ENCODE assay signal across 9 mouse cellular contexts in genomic region chr7:45335056-45335455, GRCm38 (mm10). TPM values are rescaled to one million over a fixed set of nuclear protein-coding genes. Genes with fewer than 3 reads are reported as not detected.
DNase-seq lines count a peak whose midpoint lies in the region; ATAC-seq and TF ChIP-seq lines count a peak whose summit lies in the region.
"Had no signal": no experiment of that assay in that cellular context is flagged by ENCODE, and none has a peak within 500 bp of the region (broad histone marks: within the 10 kb centered on the region; RNA-seq: fewer than 3 reads in every experiment).

TSS of gene Hrc (plus strand) at chr7:45335290.

- peaks cover 94% of the 10 kb centered on the region for H3K27me3 ChIP-seq in megakaryocyte, embryonic 14.5 days (replicated peaks)
- no peaks in the 10 kb centered on the region for H3K27me3 ChIP-seq in heart, adult 2 months (ENCODE audit: control insufficient read depth, insufficient read depth, low read length)
- H3K27me3 ChIP-seq in intestine, postnatal 0 days (replicated peaks; ENCODE audit: control insufficient read depth, insufficient read depth, low read length) = no peaks in the 10 kb centered on the region
- no peaks in the 10 kb centered on the region for H3K27me3 ChIP-seq in stomach, postnatal 0 days (ENCODE audit: control insufficient read depth, insufficient read depth, low read length)

- no peak for ATAC-seq in megakaryocyte, adult 5-6 weeks (ENCODE audit: poor library complexity, severe bottlenecking)
- ATAC-seq in intestine, postnatal 0 days = no peak
- ATAC-seq in stomach, postnatal 0 days (ENCODE audit: low FRiP score, low TSS enrichment) = no peak

- H3K9me3 ChIP-seq in megakaryocyte, embryonic 14.5 days = peaks cover 7% of the 10 kb centered on the region
- no peaks in the 10 kb centered on the region for H3K9me3 ChIP-seq in intestine, postnatal 0 days (ENCODE audit: control insufficient read depth)
- H3K9me3 ChIP-seq in stomach, postnatal 0 days (ENCODE audit: control insufficient read depth, low read length) = no peaks in the 10 kb centered on the region

- WGBS in heart, adult 2 months = 32% methylated on average over 5 of the region's 5 CpGs
- WGBS in intestine, postnatal 0 days = 42% methylated on average over 5 of the region's 5 CpGs
- 25% methylated on average over 5 of the region's 5 CpGs for WGBS in stomach, postnatal 0 days

- no peak for TF ChIP-seq EP300 in heart, adult 2 months (IDR thresholded peaks at IDR 0.05; ENCODE audit: insufficient read depth, low read depth, low read length)
- TF ChIP-seq EP300 in stomach, postnatal 0 days (optimal IDR thresholded peaks at IDR 0.05) = no peak

- no peaks in the 10 kb centered on the region for H3K79me2 ChIP-seq in heart, adult 2 months (replicated peaks; ENCODE audit: control insufficient read depth, insufficient read depth, low read length)

- peaks cover 68% of the 10 kb centered on the region for H3K4me1 ChIP-seq in megakaryocyte, embryonic 14.5 days
- H3K4me1 ChIP-seq in heart, adult 2 months (ENCODE audit: control insufficient read depth, insufficient read depth, low read length) = peaks cover 4% of the 10 kb centered on the region
- H3K4me1 ChIP-seq in intestine, postnatal 0 days (replicated peaks; ENCODE audit: control insufficient read depth, insufficient read depth, low read length) = peaks cover 23% of the 10 kb centered on the region
- peaks cover 17% of the 10 kb centered on the region for H3K4me1 ChIP-seq in stomach, postnatal 0 days (replicated peaks; ENCODE audit: control insufficient read depth, insufficient read depth)

- peak within 1 kb of the TSS; percentile 87 for H3K27ac ChIP-seq in heart, adult 2 months
- no peak within 1 kb of the TSS; the same call in 1 of the 2 replicates for H3K27ac ChIP-seq in intestine, postnatal 0 days (ENCODE audit: low read depth, low read length)
- peak within 1 kb of the TSS; percentile 35; the same call in 1 of the 2 replicates for H3K27ac ChIP-seq in stomach, postnatal 0 days (replicated peaks)

- H3K4me2 ChIP-seq in intestine, postnatal 0 days (replicated peaks; ENCODE audit: low read depth) = peak within 1 kb of the TSS; percentile 79
- H3K4me2 ChIP-seq in stomach, postnatal 0 days (replicated peaks; ENCODE audit: low read depth) = peak within 1 kb of the TSS; percentile 84

- intact Hi-C loops in heart, adult 2 months (cut with DNase I) = loop anchor here (2.0 kb wide), 1 partner anchor 34 kb away; no protein-coding TSS in a partner anchor

- H3K36me3 ChIP-seq in megakaryocyte, embryonic 14.5 days (replicated peaks; ENCODE audit: low read length) = no peaks in the 10 kb centered on the region
- H3K36me3 ChIP-seq in heart, adult 2 months (ENCODE audit: control insufficient read depth, insufficient read depth, low read length) = no peaks in the 10 kb centered on the region
- H3K36me3 ChIP-seq in intestine, postnatal 0 days (ENCODE audit: control insufficient read depth, insufficient read depth) = peaks cover 7% of the 10 kb centered on the region; the same call in 1 of the 2 replicates
- H3K36me3 ChIP-seq in stomach, postnatal 0 days (ENCODE audit: control insufficient read depth, insufficient read depth, low read length) = no peaks in the 10 kb centered on the region

- H3K9ac ChIP-seq in heart, adult 2 months (ENCODE audit: low read depth, low read length) = peak within 1 kb of the TSS; percentile 49
- H3K9ac ChIP-seq in intestine, postnatal 0 days (ENCODE audit: low read depth, low read length) = no peak within 1 kb of the TSS
- H3K9ac ChIP-seq in stomach, postnatal 0 days (ENCODE audit: low read length) = no peak within 1 kb of the TSS; the same call in 1 of the 2 replicates

- DNase-seq in heart, adult 2 months = peak; percentile 57 to 74
- no peak for DNase-seq in stomach, postnatal 0 days (ENCODE audit: low spot score)
- DNase-seq in spleen, postnatal 36 days (ENCODE audit: low spot score in 2 of 2) = no peak
- DNase-seq in cerebellum, postnatal 25 days = no peak
- no peak for DNase-seq in c-Kit-positive CD71-positive TER-119-positive erythroid progenitor cells, embryonic 14.5 days (ENCODE audit: low spot score)

- H3K4me3 ChIP-seq in megakaryocyte, embryonic 14.5 days (replicated peaks) = peak within 1 kb of the TSS; percentile 28
- H3K4me3 ChIP-seq in heart, adult 2 months = peak within 1 kb of the TSS; percentile 50
- H3K4me3 ChIP-seq in intestine, postnatal 0 days (ENCODE audit: low read depth, low read length) = no peak within 1 kb of the TSS
- H3K4me3 ChIP-seq in stomach, postnatal 0 days (ENCODE audit: low read depth, low read length) = peak within 1 kb of the TSS; percentile 71; the same call in 1 of the 2 replicates

- TF ChIP-seq CTCF in heart, adult 2 months (IDR thresholded peaks at IDR 0.05) = no peak
- TF ChIP-seq CTCF in intestine, postnatal 0 days (IDR thresholded peaks at IDR 0.05; ENCODE audit: low read depth) = no peak
- TF ChIP-seq CTCF in stomach, postnatal 0 days (IDR thresholded peaks at IDR 0.05; ENCODE audit: low read depth) = no peak

- TF ChIP-seq POLR2A in heart, adult 2 months (IDR thresholded peaks at IDR 0.05; ENCODE audit: insufficient read depth, low read depth, low read length) = peak; percentile 81

RNA-seq across cellular contexts. Expression of gene Hrc, which starts in this region (rescaled TPM):
- polyA plus RNA-seq in megakaryocyte, embryonic 14.5 days (2012; ENCODE audit: insufficient read depth, low replicate concordance) = not detected in 2 replicates
- not detected in 2 replicates for total RNA-seq in megakaryocyte, adult 5-6 weeks (2015)
- 0.07 TPM in 1 of 2 replicates, not detected in the other for total RNA-seq in megakaryocyte, adult 5-6 weeks (2017)
- 1,000 to 10,000 TPM in 1 of 2 experiments, 100 to 1,000 TPM in 1; 863 to 1,007 TPM for total RNA-seq in heart, adult 2 months (2021)
- 383 and 578 TPM in 2 replicates for polyA plus RNA-seq in heart, adult 2 months (2012; rRNA removed)
- 0.76 and 0.88 TPM in 2 replicates for polyA plus RNA-seq in intestine, postnatal 0 days (2015; fragmentation: Nextera tagmentation; extraction: Ambion mirVana)
- polyA plus RNA-seq in stomach, postnatal 0 days (2015; fragmentation: Nextera tagmentation; extraction: Ambion mirVana) = 0.80 and 0.85 TPM in 2 replicates
- total RNA-seq: hematopoietic stem cell, adult 5-6 weeks had no signal

Comparison
In these comparisons a context has a peak if more than half of its experiments do, and no peak if none do; other contexts are left out.
1. RNA of gene Hrc (total RNA-seq): 863 to 1,007 TPM in heart, adult 2 months; 0.07 TPM in megakaryocyte, adult 5-6 weeks; every median in the first group is over 100 times any median in the second.
2. RNA of gene Hrc (polyA plus RNA-seq): 383 to 578 TPM in heart, adult 2 months; 0.80 to 0.85 TPM in stomach, postnatal 0 days, 0.76 to 0.88 TPM in intestine, postnatal 0 days and not detected in megakaryocyte, embryonic 14.5 days; every median in the first group is over 100 times any median in the second.
3. DNase-seq: peak in heart, adult 2 months (2 of 2); none in stomach, postnatal 0 days (single experiment), spleen, postnatal 36 days (0 of 2), cerebellum, postnatal 25 days (0 of 2) and c-Kit-positive CD71-positive TER-119-positive erythroid progenitor cells, embryonic 14.5 days (single experiment).